Mouse (Mus musculus): Measurements from ENCODE around the gene Kmt2d.
"Not testable (repeated sequence)": the region's sequence is repeated elsewhere in the genome, so short reads cannot be mapped to it uniquely, and the experiment has no call there.

Kmt2d gene

GRCm38 (mm10) chr15:98832161-98833058, 38.6 kb downstream of the Kmt2d start:
- DNase-seq (ENCODE audit: low spot score in 2 of 2): no peak

GRCm38 (mm10) chr15:98831684-98832035, 39.3 kb downstream of the Kmt2d start:
- DNase-seq (ENCODE audit: low spot score in 2 of 2): no peak

- peak; percentile 95 to 96 for DNase-seq (ENCODE audit: low spot score in 2 of 2)
Measured at GRCm38 (mm10) chr15:98830736-98831683, 40.0 kb downstream of the Kmt2d start, which contains the start of gene Prkag1. TSS of gene Prkag1 (minus strand) at chr15:98831521.

- no peak for DNase-seq (ENCODE audit: low spot score in 2 of 2)
Measured at GRCm38 (mm10) chr15:98827611-98828011, 43.4 kb downstream of the Kmt2d start.

GRCm38 (mm10) chr15:98823434-98823833, 47.6 kb downstream of the Kmt2d start:
- DNase-seq (ENCODE audit: low spot score in 2 of 2): no peak

GRCm38 (mm10) chr15:98822147-98822546, 48.9 kb downstream of the Kmt2d start:
- no peak for DNase-seq (ENCODE audit: low spot score in 2 of 2)

- no peak for DNase-seq (ENCODE audit: low spot score in 2 of 2)
Measured at GRCm38 (mm10) chr15:98821403-98821802, 49.6 kb downstream of the Kmt2d start.

- DNase-seq (ENCODE audit: low spot score in 2 of 2): no peak
Measured at GRCm38 (mm10) chr15:98820937-98821336, 50.1 kb downstream of the Kmt2d start.

GRCm38 (mm10) chr15:98818171-98818570, 52.8 kb downstream of the Kmt2d start:
- no peak for DNase-seq (ENCODE audit: low spot score in 2 of 2)

GRCm38 (mm10) chr15:98812741-98813424, 58.1 kb downstream of the Kmt2d start:
- no peak for DNase-seq (ENCODE audit: low spot score in 2 of 2)

- DNase-seq (ENCODE audit: low spot score in 2 of 2): not testable (repeated sequence)
Measured at GRCm38 (mm10) chr15:98810212-98810611, 60.8 kb downstream of the Kmt2d start.

- no peak for DNase-seq (ENCODE audit: low spot score in 2 of 2)
Measured at GRCm38 (mm10) chr15:98809390-98809789, 61.6 kb downstream of the Kmt2d start, which contains the start of gene Ddn. TSS of gene Ddn (minus strand) at chr15:98809490.

- DNase-seq (ENCODE audit: low spot score in 2 of 2): no peak
Measured at GRCm38 (mm10) chr15:98808651-98809134, 62.3 kb downstream of the Kmt2d start.

GRCm38 (mm10) chr15:98807895-98808650, 62.9 kb downstream of the Kmt2d start:
- DNase-seq (ENCODE audit: low spot score in 2 of 2): no peak

- no peak for DNase-seq (ENCODE audit: low spot score in 2 of 2)
Measured at GRCm38 (mm10) chr15:98806809-98807770, 63.9 kb downstream of the Kmt2d start.

- no peak for DNase-seq (ENCODE audit: low spot score in 2 of 2)
Measured at GRCm38 (mm10) chr15:98806071-98806808, 64.8 kb downstream of the Kmt2d start.

GRCm38 (mm10) chr15:98805324-98806040, 65.5 kb downstream of the Kmt2d start:
- peak in 1 of 2 experiments; percentile 75 for DNase-seq (ENCODE audit: low spot score in 2 of 2)

- DNase-seq (ENCODE audit: low spot score in 2 of 2): peak; percentile 89 to 93
Measured at GRCm38 (mm10) chr15:98804054-98804453, 67.0 kb downstream of the Kmt2d start.

Measured in cerebellum, postnatal 4 days (tissue).